Mouse (Mus musculus): Measurements from ENCODE around the gene Casq1.

- TF ChIP-seq CTCF (IDR thresholded peaks at IDR 0.05; ENCODE audit: extremely low read depth, insufficient read depth, low read length) (no peak), POLR2A (IDR thresholded peaks at IDR 0.05; ENCODE audit: extremely low read depth, insufficient read depth, low read length) (no peak)
Measured at GRCm38 (mm10) chr1:172200161-172200560, 19.5 kb downstream of the Casq1 start.
